Mouse (Mus musculus) brain, embryonic 14.5 days (tissue): Measurements from ENCODE around the gene Tpp2. TPM values are rescaled to one million over a fixed set of nuclear protein-coding genes. Genes with fewer than 3 reads are reported as not detected.
A peak's percentile ranks its signal among the peaks of the same experiment; 100 is the strongest.
"Not testable (repeated sequence)": the region's sequence is repeated elsewhere in the genome, so short reads cannot be mapped to it uniquely, and the experiment has no call there.

Experiments
- DNase-seq: peaks from one replicate; pipeline ENCODE4 v3.0.0-alpha.2; 2011; ENCODE audit warnings: low read depth
- CTCF ChIP-seq: fragments of 200-500 bp; IDR thresholded peaks from 2 replicates; pipeline ENCODE4 v1.5.1; 2012; ENCODE audit warnings: inconsistent platforms, mild to moderate bottlenecking, moderate library complexity, borderline replicate concordance; ENCODE audit not compliant: insufficient read depth, insufficient read length; ENCODE audit errors: extremely low read depth
- POLR2A ChIP-seq: fragments of 200-500 bp; IDR thresholded peaks from 2 replicates; pipeline ENCODE4 v1.6.1; 2012; ENCODE audit warnings: mild to moderate bottlenecking, inconsistent platforms, borderline replicate concordance; ENCODE audit not compliant: poor library complexity, insufficient read depth, insufficient read length, severe bottlenecking; ENCODE audit errors: extremely low read depth
- polyA plus RNA-seq: library from polyadenylated mRNA; depleted of rRNA; stranded (reverse); fragments of >200 nt; gene quantifications from 2 replicates; pipeline ENCODE4 v1.2.3, GENCODE M21; 2012; rRNA removed

Gene Tpp2
- polyA plus RNA-seq, 1 experiment = 31.9 TPM

DNA sequence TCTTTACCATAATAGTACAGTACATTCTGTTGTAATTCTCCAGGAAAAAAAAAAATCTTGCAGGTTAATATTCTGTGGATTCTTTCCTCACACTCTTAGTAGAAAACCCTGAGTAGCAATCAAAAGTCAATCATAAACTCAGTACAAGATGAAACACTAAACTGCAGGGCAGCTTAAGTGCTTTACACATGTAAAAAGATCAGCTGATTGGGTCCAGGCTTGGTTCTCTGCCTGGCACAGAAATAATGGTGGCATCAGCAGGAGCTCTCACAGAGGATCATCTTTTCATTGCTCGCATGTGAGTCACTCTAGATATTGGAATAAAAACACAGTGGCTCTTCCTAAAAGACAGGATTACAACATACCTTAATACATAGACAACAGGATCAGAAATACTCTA is 94.2 kb downstream of the Tpp2 start:
- no peak for DNase-seq
- TF ChIP-seq POLR2A (no peak), CTCF (no peak)

GRCm38 (mm10) chr1:44032213-44032612 is 98.8 kb downstream of the Tpp2 start:
- TF ChIP-seq CTCF (no peak), POLR2A (no peak)
- DNase-seq = no peak

- no peak for TF ChIP-seq POLR2A
- no peak for TF ChIP-seq CTCF
- no peak for DNase-seq
Observed at GRCm38 (mm10) chr1:44032948-44033347, 99.5 kb downstream of the Tpp2 start.

DNA sequence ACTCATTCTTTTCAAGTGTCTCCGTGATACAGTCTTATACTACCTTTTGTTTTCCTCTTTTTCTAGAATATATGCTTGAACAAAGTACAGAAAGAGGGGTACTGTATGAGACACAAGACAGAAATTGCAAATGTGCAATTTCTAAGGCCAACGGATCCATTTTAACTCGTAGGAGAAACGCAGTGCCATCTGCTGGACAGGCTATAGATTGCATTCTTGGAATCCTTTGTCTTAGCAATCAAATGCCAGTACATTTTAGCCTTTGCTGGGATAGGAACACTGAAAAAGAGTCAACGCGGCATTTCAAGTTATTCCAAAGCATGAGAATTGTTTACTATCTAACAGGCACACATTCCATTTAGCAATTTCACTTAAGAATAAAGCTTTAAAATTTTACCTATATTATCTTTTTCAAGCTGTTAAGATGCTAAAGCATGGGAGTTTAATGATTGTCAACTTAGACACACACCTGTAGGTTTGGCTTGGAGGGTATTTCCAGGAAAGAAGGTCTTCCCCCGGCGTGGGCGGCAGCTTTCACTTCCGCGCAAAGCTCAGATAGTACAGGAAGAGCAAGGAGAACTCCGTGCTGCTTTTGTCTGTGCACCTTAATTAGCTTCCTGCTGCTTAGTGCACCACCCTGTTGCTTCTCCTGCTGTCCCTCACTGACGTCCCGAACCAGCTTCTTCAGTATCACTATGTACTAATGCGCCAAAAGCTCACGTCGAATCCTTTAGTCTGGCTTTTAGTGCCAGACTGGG is 108.5 kb downstream of the Tpp2 start:
- DNase-seq = peak; percentile 90

DNA sequence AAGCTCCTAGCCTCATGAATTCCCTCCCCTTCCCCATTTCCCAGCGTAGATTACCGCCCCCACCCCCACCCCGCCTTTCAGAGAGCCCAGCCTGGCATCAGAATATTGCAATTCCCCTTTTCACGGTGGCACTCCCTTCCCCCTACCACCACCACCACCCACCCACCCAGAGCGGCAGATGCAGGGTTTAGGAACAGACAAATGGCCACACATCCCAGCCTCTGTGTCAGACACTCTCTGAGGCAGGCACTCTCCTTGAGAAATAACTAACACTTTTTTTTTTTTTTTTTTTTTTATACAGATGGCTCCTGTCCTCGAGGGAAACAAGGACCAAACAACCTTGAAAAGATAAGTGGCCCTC is 109.1 kb downstream of the Tpp2 start:
- TF ChIP-seq POLR2A = no peak
- DNase-seq = no peak

More for the DNA sequence above, 108.5 kb downstream of the Tpp2 start:
- TF ChIP-seq POLR2A (no peak), CTCF (peak; percentile 77; the same call in 1 of the 2 replicates)

DNA sequence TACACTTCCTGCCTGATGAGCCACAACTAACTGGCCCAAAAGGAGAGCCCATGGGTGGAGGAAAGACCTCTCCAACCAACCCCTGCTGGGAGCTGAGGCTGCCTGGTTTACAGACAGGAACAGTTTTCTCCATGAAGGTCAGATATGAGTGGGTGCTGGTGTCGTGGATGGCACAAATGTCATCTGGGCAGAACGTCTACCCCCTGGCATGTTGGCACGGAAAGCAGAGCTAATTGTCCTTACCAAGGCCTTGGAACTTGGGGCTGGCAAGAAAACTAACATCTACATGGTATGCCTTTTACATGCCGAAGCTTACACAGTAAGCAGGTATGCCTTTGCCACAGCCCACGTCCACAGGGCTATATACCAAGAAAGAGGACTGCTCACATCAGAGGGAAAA is 112.2 kb downstream of the Tpp2 start:
- DNase-seq = not testable (repeated sequence)

GRCm38 (mm10) chr1:44046556-44046955 is 113.1 kb downstream of the Tpp2 start:
- DNase-seq = no peak
- TF ChIP-seq CTCF (no peak), POLR2A (no peak)

Other genes starting within 250 kb of the Tpp2 start
- 9.5 and 15.9 TPM in 2 replicates for gene 1500015O10Rik, start 203.0 kb upstream of the Tpp2 start, polyA plus RNA-seq
- 21.3 and 22.1 TPM in 2 replicates for gene Uxs1, start 105.8 kb upstream of the Tpp2 start, polyA plus RNA-seq
- gene Mettl21c, start 86.4 kb downstream of the Tpp2 start, polyA plus RNA-seq = 1.5 and 1.7 TPM in 2 replicates
- gene Gm8251, start 128.3 kb downstream of the Tpp2 start, polyA plus RNA-seq = 0.15 and 0.23 TPM in 2 replicates
- gene Tex30, start 168.8 kb downstream of the Tpp2 start, polyA plus RNA-seq = 20.7 and 32.6 TPM in 2 replicates
- gene Kdelc1, start 185.2 kb downstream of the Tpp2 start, polyA plus RNA-seq = 24.2 and 32.2 TPM in 2 replicates
- 19.7 and 20.9 TPM in 2 replicates for gene Bivm, start 185.3 kb downstream of the Tpp2 start, polyA plus RNA-seq
- 28.5 and 28.7 TPM in 2 replicates for gene Ercc5, start 214.1 kb downstream of the Tpp2 start, polyA plus RNA-seq